Mouse (Mus musculus) layer of hippocampus, adult 8-10 months (tissue): ENCODE data around the gene Defb35. TPM values are rescaled to one million over a fixed set of nuclear protein-coding genes. Genes with fewer than 3 reads are reported as not detected.
"Not testable (repeated sequence)": the region's sequence is repeated elsewhere in the genome, so short reads cannot be mapped to it uniquely, and the experiment has no call there.

Experiments used
- DNase-seq, 2 experiments: peaks; one replicate each; pipeline ENCODE4 v3.0.0; 2022; ENCODE audit warnings: low spot score in 2 of 2
- total RNA-seq, 4 experiments: library from RNA; stranded (reverse); gene quantifications; 2 replicates each; pipeline ENCODE4 v1.2.4; 2022

The Defb35 gene
- not detected for total RNA-seq

- not testable (repeated sequence) for DNase-seq
Measured at GRCm38 (mm10) chr8:21938052-21938451, at the start of gene Defb35. Defb35 (plus strand) TSS chr8:21938352.

GRCm38 (mm10) chr8:21906290-21906689 lies 31.9 kb upstream of the Defb35 start, which contains the start of gene Defb11:
Defb11 (minus strand) TSS chr8:21906412.
- not testable (repeated sequence) for DNase-seq

GRCm38 (mm10) chr8:21911931-21912330 lies 26.2 kb upstream of the Defb35 start:
- DNase-seq = no peak

- DNase-seq = no peak
Measured at GRCm38 (mm10) chr8:21912554-21912953, 25.6 kb upstream of the Defb35 start.

GRCm38 (mm10) chr8:21915625-21916024 lies 22.5 kb upstream of the Defb35 start:
- peak; percentile 12 to 13 for DNase-seq

GRCm38 (mm10) chr8:21930754-21931153 lies 7.4 kb upstream of the Defb35 start:
- not testable (repeated sequence) for DNase-seq

- DNase-seq = no peak
Measured at GRCm38 (mm10) chr8:21932610-21933009, 5.5 kb upstream of the Defb35 start, which contains the start of gene Defb15. Defb15 (minus strand) TSS chr8:21932710.

GRCm38 (mm10) chr8:21946462-21946861 lies 8.3 kb downstream of the Defb35 start, which contains the start of gene Defb13:
Defb13 (plus strand) TSS chr8:21946762.
- DNase-seq = no peak

- no peak for DNase-seq
Measured at GRCm38 (mm10) chr8:21947311-21948017, 9.3 kb downstream of the Defb35 start.

GRCm38 (mm10) chr8:21955321-21955720 lies 17.2 kb downstream of the Defb35 start:
- peak; percentile 15 to 55 for DNase-seq

- DNase-seq = no peak
Measured at GRCm38 (mm10) chr8:21956336-21956735, 18.2 kb downstream of the Defb35 start.

GRCm38 (mm10) chr8:21958414-21958813 lies 20.3 kb downstream of the Defb35 start, which contains the start of gene Fam90a1a:
Fam90a1a (plus strand) TSS chr8:21958714.
- no peak for DNase-seq

- no peak for DNase-seq
Measured at GRCm38 (mm10) chr8:21966646-21967045, 28.5 kb downstream of the Defb35 start.

GRCm38 (mm10) chr8:21969475-21969874 lies 31.3 kb downstream of the Defb35 start, which contains the start of gene Ccdc70:
Ccdc70 (plus strand) TSS chr8:21969775.
- no peak for DNase-seq

GRCm38 (mm10) chr8:21978193-21978592 lies 40.0 kb downstream of the Defb35 start:
- DNase-seq = peak; percentile 29 to 48

- DNase-seq = peak; percentile 20 to 46
Measured at GRCm38 (mm10) chr8:21981664-21982337, 43.6 kb downstream of the Defb35 start.

Other genes with a start within 250 kb of the Defb35 start
- not detected for gene AY761184, start 234.7 kb upstream of the Defb35 start, total RNA-seq
- gene Defa24, start 203.9 kb upstream of the Defb35 start, total RNA-seq = not detected
- gene Defb50, start 114.8 kb upstream of the Defb35 start, total RNA-seq = not detected
- not detected for gene Defb2, start 98.4 kb upstream of the Defb35 start, total RNA-seq
- not detected for gene Defb10, start 79.5 kb upstream of the Defb35 start, total RNA-seq
- gene Defb9, start 52.9 kb upstream of the Defb35 start, total RNA-seq = not detected
- gene Defb11, start 31.9 kb upstream of the Defb35 start, total RNA-seq = not detected
- not detected for gene Defb15, start 5.6 kb upstream of the Defb35 start, total RNA-seq
- not detected for gene Defb13, start 8.4 kb downstream of the Defb35 start, total RNA-seq
- not detected for gene Fam90a1a, start 20.4 kb downstream of the Defb35 start, total RNA-seq
- gene Ccdc70, start 31.4 kb downstream of the Defb35 start, total RNA-seq = not detected
- 1 to 10 TPM; 2.2 to 3.4 (median 2.7) TPM for gene Atp7b, start 122.0 kb downstream of the Defb35 start, total RNA-seq
- gene Alg11, start 122.4 kb downstream of the Defb35 start, total RNA-seq = 10 to 100 TPM; 26.8 to 43.1 (median 34.3) TPM
- 1 to 10 TPM in 1 of 4 experiments, under 1 TPM in 3; 0.25 to 1.2 (median 0.40) TPM for gene Nek5, start 186.7 kb downstream of the Defb35 start, total RNA-seq
- gene Nek3, start 228.1 kb downstream of the Defb35 start, total RNA-seq = 1 to 10 TPM; 2.3 to 3.7 (median 2.4) TPM
- gene Ckap2, start 247.5 kb downstream of the Defb35 start, total RNA-seq = under 1 TPM; 0.39 to 0.91 (median 0.84) TPM